Mouse (Mus musculus) T-helper 17 cell (primary cell): ENCODE data around the gene Msi2.

ENCODE experiments used
- in situ Hi-C, 2 experiments: fragments of 300-600 bp; cut with MboI, MseI; formaldehyde crosslinking; loops; 1 replicate in 1 of 2; 2 replicates in 1 of 2; pipeline ENCODE4 v1.15.1; 2025; ENCODE audit warnings: high pct_unique_total_duplicates in 2 of 2

The Msi2 gene

GRCm38 (mm10) chr11:88381145-88381909, 337.0 kb downstream of the Msi2 start:
- in situ Hi-C loops: no loop called here

DNA sequence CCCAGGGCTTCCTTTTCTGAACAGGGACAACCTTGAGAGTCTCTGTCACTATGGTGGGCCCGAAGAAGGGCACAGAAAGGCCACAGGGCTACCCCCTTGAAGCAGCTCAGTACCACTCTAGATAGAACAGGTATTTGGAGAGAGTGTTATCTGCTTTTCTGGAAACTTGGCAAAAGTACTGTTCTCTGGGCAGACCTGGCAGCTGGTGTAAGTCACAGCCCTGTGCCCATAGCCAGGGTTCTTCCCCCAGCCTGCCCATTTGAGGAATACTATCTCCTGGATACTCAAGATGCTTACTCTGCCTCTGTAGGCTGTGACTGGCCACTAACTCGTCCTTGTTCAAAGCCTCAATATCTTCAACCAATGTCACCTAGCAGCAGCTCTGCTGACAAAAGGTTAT, 338.7 kb downstream of the Msi2 start:
- in situ Hi-C loops: no loop called here

DNA sequence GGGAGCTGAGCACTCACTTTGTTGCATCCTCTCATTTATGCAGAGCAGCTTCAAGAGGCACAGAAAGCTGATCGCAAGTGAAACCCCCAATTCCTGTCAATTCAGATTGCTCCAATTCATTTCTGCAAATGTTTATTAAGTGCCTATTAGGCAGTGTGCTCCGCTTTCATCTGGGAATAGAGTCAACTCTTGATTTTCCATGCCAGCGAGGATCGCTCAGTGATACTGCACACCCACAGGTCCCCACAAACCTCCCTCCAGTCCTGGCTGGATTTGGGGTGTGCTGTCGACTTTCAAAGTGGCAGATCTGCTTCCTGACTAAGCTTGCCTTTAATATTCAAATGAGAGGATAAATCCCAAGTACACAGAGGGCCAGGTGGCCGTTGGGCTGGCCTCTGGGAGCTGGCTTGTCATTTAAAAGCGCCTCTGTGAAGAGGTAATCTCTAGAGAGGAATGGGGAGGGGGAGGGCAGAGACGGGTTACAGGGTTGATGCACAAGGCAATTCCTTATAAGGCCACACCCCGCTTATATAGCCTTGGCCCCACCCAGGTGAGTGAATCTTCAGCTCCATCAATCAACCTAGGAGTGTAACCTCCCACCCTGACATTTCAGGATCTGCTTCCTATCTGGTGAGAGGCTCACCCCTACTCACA, 339.5 kb downstream of the Msi2 start:
- in situ Hi-C loops: no loop called here

DNA sequence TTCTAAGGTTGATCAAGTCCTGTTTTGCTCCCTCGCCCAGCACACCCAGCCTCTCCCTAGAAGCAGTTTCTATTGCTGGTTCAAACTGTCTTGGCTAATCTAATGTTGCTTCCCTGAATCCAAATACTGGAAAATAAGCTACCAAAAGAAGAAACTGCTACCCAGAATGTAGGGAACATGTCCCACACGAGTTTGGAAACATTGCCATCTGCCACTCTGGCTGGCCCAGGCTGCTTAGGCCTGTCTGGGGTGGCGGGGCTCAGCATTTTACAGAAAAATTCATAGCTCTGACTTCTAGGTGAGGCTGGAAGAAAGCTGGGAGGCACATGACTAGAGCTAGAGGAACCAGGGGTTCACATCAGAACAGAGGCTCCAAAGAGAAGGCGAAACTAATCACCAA, 345.7 kb downstream of the Msi2 start:
- in situ Hi-C loops: no loop called here

DNA sequence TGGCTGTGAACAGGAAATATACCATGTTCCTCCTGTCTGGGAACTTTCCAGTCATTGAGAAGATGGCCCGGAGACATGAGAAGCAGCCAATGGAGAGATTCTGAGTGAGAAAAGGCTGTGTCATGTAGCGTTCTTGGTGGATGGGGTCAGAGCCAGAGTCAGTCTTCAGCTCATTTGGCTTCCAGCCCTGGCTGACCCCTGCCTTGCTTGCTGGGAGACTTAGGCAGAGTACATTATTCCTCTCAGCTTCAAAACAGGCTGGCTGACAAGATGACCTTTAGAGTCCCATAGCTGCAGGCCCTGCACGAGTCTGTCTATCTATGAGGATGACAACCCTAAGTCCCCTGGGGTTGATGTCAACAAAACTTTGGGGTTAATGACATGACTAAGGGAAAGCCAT, 348.4 kb downstream of the Msi2 start:
- in situ Hi-C loops: loop anchor here in 1 of 2 experiments (10.0 kb wide), 1 partner anchor 1125 kb away; no protein-coding TSS in a partner anchor

DNA sequence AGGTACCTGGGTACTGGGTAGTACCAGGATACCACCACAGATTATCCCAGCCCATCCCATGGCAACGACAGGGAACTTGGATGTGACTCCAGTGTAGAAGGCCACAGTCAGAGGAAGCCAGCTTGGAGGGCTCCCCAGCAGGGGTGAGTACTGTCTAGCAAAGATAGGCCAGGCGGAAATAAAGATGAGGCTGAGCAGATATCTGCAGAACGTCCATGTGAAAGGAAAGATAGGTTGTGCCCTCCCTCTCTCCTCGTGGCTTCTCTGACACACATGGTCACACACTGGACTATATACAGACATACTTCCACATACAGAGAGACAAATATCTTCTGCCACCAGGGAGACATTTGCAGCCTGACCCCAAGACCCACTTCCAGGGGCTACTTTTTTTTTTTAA, 350.8 kb downstream of the Msi2 start:
- in situ Hi-C loops: loop anchor here in 1 of 2 experiments (10.0 kb wide), 1 partner anchor 1123 kb away; no protein-coding TSS in a partner anchor

DNA sequence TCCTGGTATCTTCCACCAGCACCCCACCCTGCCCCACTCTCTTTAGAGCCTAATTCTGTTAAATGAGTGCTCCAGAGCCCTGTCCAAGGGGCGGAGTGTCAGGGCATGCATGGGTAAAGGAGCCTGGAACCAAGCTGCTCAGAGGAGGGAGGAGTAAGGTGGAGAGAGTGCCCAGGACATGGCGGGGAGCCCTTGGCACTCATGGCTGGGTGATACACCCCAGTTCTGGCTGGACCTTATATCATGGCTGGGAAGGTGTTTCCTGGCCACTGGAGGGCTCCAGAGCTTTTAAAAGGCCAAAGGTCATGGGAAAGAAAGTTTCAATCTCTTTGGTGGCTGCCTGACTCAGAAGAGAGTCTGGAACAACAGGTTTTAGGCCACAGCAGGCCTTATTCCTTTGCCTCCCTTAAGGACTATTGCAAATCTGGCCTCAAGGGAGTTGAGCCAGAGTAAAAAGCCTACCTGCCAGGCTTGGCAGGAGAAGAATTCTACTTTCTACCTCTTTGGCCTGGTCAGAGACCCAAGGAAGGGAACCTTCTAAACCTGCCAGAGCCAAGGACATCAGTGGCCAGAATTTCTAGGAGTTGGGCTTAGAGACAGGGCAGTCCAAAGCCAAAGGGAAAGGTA, 352.3 kb downstream of the Msi2 start:
- in situ Hi-C loops: loop anchor here in 1 of 2 experiments (10.0 kb wide), 1 partner anchor 1121 kb away; no protein-coding TSS in a partner anchor

DNA sequence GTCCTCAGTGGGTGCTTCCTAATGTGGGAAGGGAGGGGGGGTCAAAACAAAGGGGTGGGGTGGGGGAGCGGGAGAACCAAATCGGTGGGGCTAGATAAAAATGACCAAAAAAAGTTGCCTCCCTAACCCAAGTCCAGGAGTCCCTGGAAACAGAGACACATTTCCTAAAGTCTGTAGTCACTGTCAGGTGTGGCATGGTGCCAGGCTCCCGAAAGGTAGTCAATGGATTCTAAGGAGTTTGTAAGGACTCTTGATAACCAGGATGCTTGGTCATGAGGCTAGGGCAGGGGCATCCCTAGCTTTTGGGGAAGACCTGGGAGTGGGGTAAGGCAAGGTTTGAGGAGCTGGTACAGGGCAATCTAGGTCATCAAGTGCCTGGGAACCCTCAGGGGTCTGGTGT, 354.1 kb downstream of the Msi2 start:
- in situ Hi-C loops: loop anchor here in 1 of 2 experiments (10.0 kb wide), 1 partner anchor 1119 kb away; no protein-coding TSS in a partner anchor

GRCm38 (mm10) chr11:88363481-88363880, 354.8 kb downstream of the Msi2 start:
- in situ Hi-C loops: loop anchor here in 1 of 2 experiments (10.0 kb wide), 1 partner anchor 1119 kb away; no protein-coding TSS in a partner anchor

DNA sequence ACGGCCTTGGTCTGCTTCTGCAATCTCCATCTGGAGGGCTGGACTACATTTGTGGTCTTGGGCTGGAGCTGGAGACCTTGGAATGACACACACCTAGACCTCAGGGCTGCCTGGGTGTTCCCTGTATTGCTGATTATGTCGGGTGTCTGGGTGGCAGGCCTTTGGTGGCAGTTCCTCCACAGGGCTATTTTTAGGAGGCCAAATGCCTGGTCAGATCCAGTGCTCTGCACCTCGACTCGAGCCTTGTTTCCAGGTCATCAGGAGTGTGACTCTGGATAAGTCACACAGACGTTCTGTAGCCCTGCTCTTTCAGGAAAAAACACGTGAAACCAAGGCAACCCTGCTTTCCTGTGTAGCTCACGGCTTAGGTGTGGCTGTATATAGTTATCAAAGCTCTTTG, 358.6 kb downstream of the Msi2 start:
- in situ Hi-C loops: loop anchor here in 1 of 2 experiments (10.0 kb wide), 1 partner anchor 1115 kb away; no protein-coding TSS in a partner anchor

GRCm38 (mm10) chr11:88357325-88357724, 361.0 kb downstream of the Msi2 start:
- in situ Hi-C loops: no loop called here

DNA sequence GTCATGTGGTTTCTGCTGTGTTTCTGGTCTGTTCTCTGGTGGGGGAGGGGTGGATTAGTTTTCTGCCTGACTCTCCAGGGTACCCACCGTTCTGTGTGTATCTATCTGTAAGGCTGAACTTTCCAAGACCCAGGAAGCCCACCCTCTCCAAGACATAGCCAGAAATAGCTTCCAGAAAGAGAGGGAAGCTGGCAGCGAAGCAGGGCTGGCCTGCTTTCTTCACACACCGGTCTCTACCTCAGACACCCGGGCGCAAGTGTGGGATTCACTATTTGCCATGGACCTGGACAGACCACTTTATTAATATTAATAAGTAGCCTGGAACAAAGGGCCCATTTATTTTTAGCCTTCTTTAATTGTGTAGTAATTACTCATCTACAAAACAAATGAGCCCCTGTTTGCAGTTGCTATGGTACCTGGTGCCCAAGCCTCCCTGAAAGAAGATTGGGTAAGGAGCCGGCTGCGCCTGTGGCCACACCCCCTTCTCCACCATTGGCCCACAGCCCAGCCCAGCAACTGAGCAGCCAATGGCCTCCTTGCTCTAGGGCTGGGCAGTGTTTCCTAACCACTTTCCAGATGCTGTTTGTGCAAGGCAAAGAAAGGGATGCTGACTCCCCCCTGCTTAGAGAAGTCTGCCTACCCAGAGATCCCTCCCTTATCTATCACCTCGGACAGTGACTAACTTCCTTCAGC, 361.6 kb downstream of the Msi2 start:
- in situ Hi-C loops: no loop called here

DNA sequence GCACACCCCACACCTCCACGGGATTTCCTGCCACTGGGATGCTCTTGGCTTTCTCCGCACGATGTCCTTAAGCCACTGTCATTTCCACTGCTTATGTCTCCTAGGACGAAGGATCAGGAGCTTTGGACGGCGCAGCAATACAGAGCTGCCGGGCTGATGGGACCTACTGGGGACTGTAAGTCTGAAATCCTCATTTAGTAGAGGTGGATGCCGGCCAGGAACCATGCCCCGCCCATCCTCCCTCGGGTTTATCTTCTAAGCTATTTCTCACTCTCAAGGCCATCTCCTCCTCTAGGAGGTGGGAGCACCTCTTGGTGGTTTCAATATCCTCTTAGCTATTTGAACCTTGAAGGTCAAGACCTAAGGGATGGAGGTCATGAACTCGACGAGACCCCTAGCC, 362.3 kb downstream of the Msi2 start:
- in situ Hi-C loops: no loop called here

- in situ Hi-C loops: no loop called here
These were observed 363.5 kb downstream of the Msi2 start for GRCm38 (mm10) chr11:88354771-88355170.

- in situ Hi-C loops: no loop called here
These were observed 366.4 kb downstream of the Msi2 start for GRCm38 (mm10) chr11:88351722-88352473.

- in situ Hi-C loops: no loop called here
These were observed 369.6 kb downstream of the Msi2 start for GRCm38 (mm10) chr11:88348690-88349089.

DNA sequence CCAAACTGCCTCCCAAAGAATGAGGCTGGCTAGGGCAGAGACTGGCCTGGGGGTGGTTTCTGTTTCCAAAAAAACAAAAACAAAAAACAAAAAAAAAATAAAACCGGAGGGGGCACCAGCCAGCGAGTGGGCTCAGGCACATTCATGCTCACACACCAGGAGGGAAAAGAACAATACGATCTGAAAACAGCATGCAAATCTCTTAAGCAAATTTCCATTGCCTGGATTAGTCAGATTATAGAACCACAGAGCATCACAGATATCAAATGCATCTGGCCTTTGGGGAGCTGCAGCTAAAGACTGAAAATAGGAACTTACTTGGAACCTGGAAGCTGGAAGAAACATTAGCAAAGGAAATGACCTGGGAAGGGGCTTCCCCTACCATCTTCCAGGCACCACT, 370.3 kb downstream of the Msi2 start:
- in situ Hi-C loops: no loop called here

DNA sequence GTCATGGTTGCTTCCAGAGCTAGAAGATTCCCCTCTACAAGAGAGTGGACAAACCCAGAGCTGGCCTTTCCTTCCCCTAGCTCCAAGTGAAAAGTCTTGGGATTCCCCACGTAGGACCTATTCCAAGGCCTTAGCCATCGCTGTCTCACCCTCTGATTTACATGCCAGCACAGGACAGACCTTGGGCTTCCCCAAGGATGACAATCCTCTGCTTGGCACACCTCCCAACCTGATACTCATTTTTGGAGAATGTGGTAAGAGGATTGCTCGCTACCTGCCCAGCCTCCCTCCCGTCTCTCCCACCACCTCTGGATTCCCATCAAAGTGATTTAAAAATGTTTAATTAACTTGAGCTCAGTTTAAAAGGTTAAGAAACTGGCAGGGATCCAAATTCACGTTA, 372.2 kb downstream of the Msi2 start:
- in situ Hi-C loops: no loop called here

DNA sequence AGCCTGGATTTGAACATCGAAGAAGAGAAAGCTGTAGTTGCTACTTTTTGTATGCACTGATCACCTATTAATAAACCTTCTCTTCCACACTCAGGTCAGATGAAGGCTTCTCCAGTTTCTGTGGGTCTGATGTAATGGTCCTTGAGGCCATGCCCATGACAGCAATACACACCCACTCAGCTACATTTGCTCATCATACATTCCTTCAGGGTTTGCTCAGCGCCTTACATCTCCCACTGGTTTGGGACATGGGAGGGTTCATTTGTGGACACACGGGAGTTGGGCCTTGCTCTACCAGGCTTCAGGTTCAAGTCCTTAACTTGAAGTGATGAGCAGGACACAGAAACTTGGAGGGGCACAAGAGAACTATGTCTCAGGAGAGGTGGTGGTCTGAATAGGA, 380.4 kb downstream of the Msi2 start:
- in situ Hi-C loops: no loop called here

DNA sequence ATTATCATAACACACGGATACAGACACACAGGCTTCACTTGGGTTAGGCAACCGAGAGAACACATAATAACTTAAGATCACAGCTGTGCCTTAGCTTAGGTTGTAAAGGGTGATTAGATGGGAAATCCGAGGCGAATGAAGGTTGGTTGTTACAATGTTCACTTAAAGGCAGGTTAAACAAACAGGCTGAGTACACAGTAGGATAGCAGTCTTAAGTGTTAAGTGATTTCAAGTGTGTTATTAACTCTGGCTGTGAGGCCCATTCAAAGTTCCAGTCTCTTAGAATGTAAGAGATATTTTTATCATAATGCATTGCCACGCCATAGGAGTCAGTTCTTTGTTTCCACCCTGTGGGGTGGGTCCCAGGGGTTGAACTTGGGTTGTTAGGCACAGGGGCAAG, 383.4 kb downstream of the Msi2 start:
- in situ Hi-C loops: no loop called here
